Comparison of ENCODE assay signal across 8 mouse cellular contexts in genomic region chr7:35554605-35555175, GRCm38 (mm10). TPM values are rescaled to one million over a fixed set of nuclear protein-coding genes. Genes with fewer than 3 reads are reported as not detected.
A peak's percentile ranks its signal among the peaks of the same experiment; 100 is the strongest.
DNase-seq lines count a peak whose midpoint lies in the region; ATAC-seq and TF ChIP-seq lines count a peak whose summit lies in the region.

No protein-coding gene starts in this region.

- intact Hi-C loops in gastrocnemius, postnatal 14 days (cut with DNase I; ENCODE audit: low total_unique reads), result loop anchor here (10.0 kb wide), 1 partner anchor 80 kb away; no protein-coding TSS in a partner anchor
- intact Hi-C loops in left cerebral cortex, postnatal 36 days (cut with DNase I), result loop anchor here (2.0 to 10.0 kb wide), 2 partner anchors 32 to 220 kb away; partner anchors contain the start of genes Ankrd27 and Rhpn2

- H3K27ac ChIP-seq in forebrain, embryonic 10.5 days, result peak overlapping the region; percentile 93
- peak overlapping the region; percentile 98 for H3K27ac ChIP-seq in hindbrain, postnatal 0 days
- peak overlapping the region; percentile 98 for H3K27ac ChIP-seq in midbrain, embryonic 10.5 days (replicated peaks)

- H3K4me3 ChIP-seq in forebrain, embryonic 10.5 days, result peak overlapping the region; percentile 65
- peak overlapping the region; percentile 81 for H3K4me3 ChIP-seq in hindbrain, postnatal 0 days (ENCODE audit: low read length)
- H3K4me3 ChIP-seq in midbrain, embryonic 10.5 days, result peak overlapping the region; percentile 87

- H3K27me3 ChIP-seq in forebrain, embryonic 10.5 days (ENCODE audit: poor library complexity, severe bottlenecking), result no peaks in the 10 kb centered on the region
- no peaks in the 10 kb centered on the region for H3K27me3 ChIP-seq in hindbrain, postnatal 0 days (ENCODE audit: insufficient read depth, low read length)
- no peaks in the 10 kb centered on the region for H3K27me3 ChIP-seq in midbrain, embryonic 10.5 days (ENCODE audit: low read depth, poor library complexity, severe bottlenecking)

- DNase-seq in gastrocnemius, postnatal 14 days, result peak; percentile 12
- no peak for DNase-seq in gastrocnemius, postnatal 4 days (ENCODE audit: low spot score in 2 of 2)
- peak; percentile 71 for DNase-seq in brain, embryonic 14.5 days (ENCODE audit: low read depth)
- DNase-seq in forebrain, embryonic 10.5 days (ENCODE audit: extremely low spot score, low spot score), result peak; percentile 42
- peak; percentile 62 for DNase-seq in hindbrain, postnatal 0 days (ENCODE audit: low spot score)
- peak; percentile 19 to 34 for DNase-seq in left cerebral cortex, postnatal 36 days (ENCODE audit: low spot score in 2 of 2)
- peak; percentile 36 for DNase-seq in midbrain, embryonic 10.5 days (ENCODE audit: low spot score)
- peak; percentile 29 to 59 for DNase-seq in spleen, postnatal 10 days (ENCODE audit: low spot score in 2 of 2)

- H3K4me1 ChIP-seq in forebrain, embryonic 10.5 days, result peaks cover 30% of the 10 kb centered on the region
- no peaks in the 10 kb centered on the region; the same call in 1 of the 2 replicates for H3K4me1 ChIP-seq in hindbrain, postnatal 0 days (ENCODE audit: insufficient read depth, low read length)
- peaks cover 20% of the 10 kb centered on the region for H3K4me1 ChIP-seq in midbrain, embryonic 10.5 days

- H3K36me3 ChIP-seq in forebrain, embryonic 10.5 days (replicated peaks), result peaks cover 16% of the 10 kb centered on the region
- H3K36me3 ChIP-seq in hindbrain, postnatal 0 days (ENCODE audit: insufficient read depth, low read length), result peaks cover 17% of the 10 kb centered on the region; the same call in 1 of the 2 replicates
- H3K36me3 ChIP-seq in midbrain, embryonic 10.5 days, result peaks cover 18% of the 10 kb centered on the region

- H3K4me2 ChIP-seq in hindbrain, postnatal 0 days (ENCODE audit: low read depth, low read length), result peak overlapping the region; percentile 98

- no peak for TF ChIP-seq POLR2A in brain, embryonic 14.5 days (IDR thresholded peaks at IDR 0.05; ENCODE audit: borderline replicate concordance, extremely low read depth, insufficient read depth, insufficient read length, poor library complexity, severe bottlenecking)

- H3K9me3 ChIP-seq in forebrain, embryonic 10.5 days, result no peaks in the 10 kb centered on the region
- no peaks in the 10 kb centered on the region for H3K9me3 ChIP-seq in hindbrain, postnatal 0 days (ENCODE audit: low read length)
- H3K9me3 ChIP-seq in midbrain, embryonic 10.5 days (replicated peaks), result no peaks in the 10 kb centered on the region

- peak; percentile 33; the same call in 1 of the 2 replicates for ATAC-seq in hindbrain, postnatal 0 days

- peak overlapping the region; percentile 98 for H3K9ac ChIP-seq in hindbrain, postnatal 0 days (replicated peaks; ENCODE audit: low read length)

- TF ChIP-seq CTCF in brain, embryonic 14.5 days (IDR thresholded peaks at IDR 0.05; ENCODE audit: borderline replicate concordance, extremely low read depth, insufficient read depth, insufficient read length), result no peak
- TF ChIP-seq CTCF in hindbrain, postnatal 0 days (IDR thresholded peaks at IDR 0.05; ENCODE audit: low read depth), result no peak

- WGBS in forebrain, embryonic 10.5 days, result 5% methylated on average over 28 of the region's 28 CpGs
- WGBS in hindbrain, postnatal 0 days, result 4% methylated on average over 28 of the region's 28 CpGs
- WGBS in midbrain, embryonic 10.5 days, result 7% methylated on average over 28 of the region's 28 CpGs

RNA-seq across cellular contexts. Expression of gene Nudt19, which starts 1.4 kb away (rescaled TPM):
- total RNA-seq in gastrocnemius, postnatal 14 days (2021), result 10 to 100 TPM; 36.1 to 39.0 TPM
- 10 to 100 TPM; 29.1 to 30.9 TPM for total RNA-seq in gastrocnemius, postnatal 4 days (2021)
- polyA plus RNA-seq in brain, embryonic 14.5 days (2012; rRNA removed), result 40.5 and 46.1 TPM in 2 replicates
- 45.9 and 50.3 TPM in 2 replicates for polyA plus RNA-seq in forebrain, embryonic 10.5 days (2016; fragmentation: Nextera tagmentation; extraction: Ambion mirVana)
- total RNA-seq in hindbrain, postnatal 0 days (2014; rRNA removed), result 57.4 and 58.5 TPM in 2 replicates
- polyA plus RNA-seq in hindbrain, postnatal 0 days (2015; fragmentation: Nextera tagmentation; extraction: Ambion mirVana), result 133 and 144 TPM in 2 replicates
- total RNA-seq in left cerebral cortex, postnatal 36 days (2021), result 10 to 100 TPM; 58.8 to 77.6 TPM
- 47.4 and 48.9 TPM in 2 replicates for polyA plus RNA-seq in midbrain, embryonic 10.5 days (2016; fragmentation: Nextera tagmentation; extraction: Ambion mirVana)

RNA-seq across cellular contexts. Expression of gene Tdrd12, which starts 17.1 kb away (rescaled TPM):
- not detected for total RNA-seq in gastrocnemius, postnatal 14 days (2021)
- total RNA-seq in gastrocnemius, postnatal 4 days (2021), result not detected
- polyA plus RNA-seq in brain, embryonic 14.5 days (2012; rRNA removed), result 0.18 and 0.22 TPM in 2 replicates
- 0.15 TPM in 2 replicates for polyA plus RNA-seq in forebrain, embryonic 10.5 days (2016; fragmentation: Nextera tagmentation; extraction: Ambion mirVana)
- total RNA-seq in hindbrain, postnatal 0 days (2014; rRNA removed), result 0.07 and 0.68 TPM in 2 replicates
- 0.91 and 1.2 TPM in 2 replicates for polyA plus RNA-seq in hindbrain, postnatal 0 days (2015; fragmentation: Nextera tagmentation; extraction: Ambion mirVana)
- total RNA-seq in left cerebral cortex, postnatal 36 days (2021), result under 1 TPM; 0.29 to 0.94 TPM
- polyA plus RNA-seq in midbrain, embryonic 10.5 days (2016; fragmentation: Nextera tagmentation; extraction: Ambion mirVana), result 0.06 TPM in 1 of 2 replicates, not detected in the other

RNA-seq across cellular contexts. Expression of gene Rgs9bp, which starts 30.7 kb away (rescaled TPM):
- under 1 TPM; 0.04 to 0.06 TPM for total RNA-seq in gastrocnemius, postnatal 14 days (2021)
- total RNA-seq in gastrocnemius, postnatal 4 days (2021), result under 1 TPM; 0.22 to 0.52 TPM
- polyA plus RNA-seq in brain, embryonic 14.5 days (2012; rRNA removed), result 0.21 and 0.26 TPM in 2 replicates
- 0.09 and 0.44 TPM in 2 replicates for polyA plus RNA-seq in forebrain, embryonic 10.5 days (2016; fragmentation: Nextera tagmentation; extraction: Ambion mirVana)
- total RNA-seq in hindbrain, postnatal 0 days (2014; rRNA removed), result 0.22 and 0.26 TPM in 2 replicates
- polyA plus RNA-seq in hindbrain, postnatal 0 days (2015; fragmentation: Nextera tagmentation; extraction: Ambion mirVana), result 0.03 and 0.06 TPM in 2 replicates
- total RNA-seq in left cerebral cortex, postnatal 36 days (2021), result under 1 TPM; 0.57 TPM
- polyA plus RNA-seq in midbrain, embryonic 10.5 days (2016; fragmentation: Nextera tagmentation; extraction: Ambion mirVana), result 0.29 and 0.64 TPM in 2 replicates

RNA-seq across cellular contexts. Expression of gene Ankrd27, which starts 31.4 kb away (rescaled TPM):
- 1 to 10 TPM; 9.6 to 9.7 TPM for total RNA-seq in gastrocnemius, postnatal 14 days (2021)
- 10 to 100 TPM; 30.5 to 32.1 TPM for total RNA-seq in gastrocnemius, postnatal 4 days (2021)
- polyA plus RNA-seq in brain, embryonic 14.5 days (2012; rRNA removed), result 23.6 and 24.4 TPM in 2 replicates
- 40.2 and 41.1 TPM in 2 replicates for polyA plus RNA-seq in forebrain, embryonic 10.5 days (2016; fragmentation: Nextera tagmentation; extraction: Ambion mirVana)
- total RNA-seq in hindbrain, postnatal 0 days (2014; rRNA removed), result 15.6 and 19.7 TPM in 2 replicates
- 12.0 and 15.1 TPM in 2 replicates for polyA plus RNA-seq in hindbrain, postnatal 0 days (2015; fragmentation: Nextera tagmentation; extraction: Ambion mirVana)
- 10 to 100 TPM; 40.6 to 43.9 TPM for total RNA-seq in left cerebral cortex, postnatal 36 days (2021)
- polyA plus RNA-seq in midbrain, embryonic 10.5 days (2016; fragmentation: Nextera tagmentation; extraction: Ambion mirVana), result 37.7 and 39.2 TPM in 2 replicates

Comparison
In these comparisons a context has a peak if more than half of its experiments do, and no peak if none do; other contexts are left out.
1. DNase-seq: peak in gastrocnemius, postnatal 14 days (single experiment), brain, embryonic 14.5 days (single experiment), forebrain, embryonic 10.5 days (single experiment), hindbrain, postnatal 0 days (single experiment), left cerebral cortex, postnatal 36 days (2 of 2), midbrain, embryonic 10.5 days (single experiment) and spleen, postnatal 10 days (2 of 2); none in gastrocnemius, postnatal 4 days (0 of 2).
2. Peak in every context shown above with its lines, with median percentiles within 50 percentile points of each other: H3K27ac ChIP-seq and H3K4me3 ChIP-seq.